Mouse (Mus musculus): ENCODE results near the gene Nudc.
A peak's percentile ranks its signal among the peaks of the same experiment; 100 is the strongest.

Gene Nudc

GRCm38 (mm10) chr4:133536081-133536480 is 9.7 kb downstream of the Nudc start:
- no peak for DNase-seq (ENCODE audit: low read depth)

GRCm38 (mm10) chr4:133532777-133533176 is 13.0 kb downstream of the Nudc start:
- DNase-seq (ENCODE audit: low read depth), result no peak

DNA sequence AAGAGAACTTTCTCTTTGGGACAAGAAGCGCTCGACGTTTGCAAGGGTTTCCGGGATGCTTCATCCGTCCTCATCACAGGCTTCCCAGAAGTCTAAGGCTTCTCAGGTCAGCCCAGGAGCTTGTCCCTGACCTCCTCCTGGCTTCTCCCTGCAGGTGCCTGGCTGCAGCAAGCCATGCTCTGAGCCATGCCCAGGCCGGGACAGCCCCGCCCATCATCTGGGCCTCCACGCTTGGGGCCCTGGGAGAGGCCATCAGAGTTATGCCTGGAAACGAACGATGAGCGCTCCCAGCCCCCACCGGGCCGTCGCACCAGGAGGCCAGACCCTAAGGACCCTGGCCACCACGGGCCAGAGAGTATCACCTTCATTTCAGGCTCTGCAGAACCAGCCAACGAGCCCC is 18.0 kb downstream of the Nudc start:
- no peak for DNase-seq (ENCODE audit: low read depth)

- DNase-seq (ENCODE audit: low read depth), result no peak
Observed at GRCm38 (mm10) chr4:133521502-133521901, 24.3 kb downstream of the Nudc start.

DNA sequence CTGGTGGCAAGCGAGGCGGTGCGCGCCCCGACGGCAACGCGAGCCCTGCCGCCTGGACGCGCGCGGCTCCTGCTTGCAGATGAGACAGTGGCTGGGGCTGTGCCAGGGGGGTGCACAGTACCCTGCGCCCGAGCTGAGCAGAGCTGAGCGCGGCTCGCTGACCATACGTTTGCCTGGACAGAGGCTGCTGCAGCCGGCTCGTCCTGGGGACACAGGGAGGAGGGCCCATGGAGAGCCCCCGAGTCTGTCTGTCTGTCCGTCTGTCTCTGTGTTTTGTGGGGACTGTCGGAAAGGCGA is 26.5 kb downstream of the Nudc start:
- no peak for DNase-seq (ENCODE audit: low read depth)

DNA sequence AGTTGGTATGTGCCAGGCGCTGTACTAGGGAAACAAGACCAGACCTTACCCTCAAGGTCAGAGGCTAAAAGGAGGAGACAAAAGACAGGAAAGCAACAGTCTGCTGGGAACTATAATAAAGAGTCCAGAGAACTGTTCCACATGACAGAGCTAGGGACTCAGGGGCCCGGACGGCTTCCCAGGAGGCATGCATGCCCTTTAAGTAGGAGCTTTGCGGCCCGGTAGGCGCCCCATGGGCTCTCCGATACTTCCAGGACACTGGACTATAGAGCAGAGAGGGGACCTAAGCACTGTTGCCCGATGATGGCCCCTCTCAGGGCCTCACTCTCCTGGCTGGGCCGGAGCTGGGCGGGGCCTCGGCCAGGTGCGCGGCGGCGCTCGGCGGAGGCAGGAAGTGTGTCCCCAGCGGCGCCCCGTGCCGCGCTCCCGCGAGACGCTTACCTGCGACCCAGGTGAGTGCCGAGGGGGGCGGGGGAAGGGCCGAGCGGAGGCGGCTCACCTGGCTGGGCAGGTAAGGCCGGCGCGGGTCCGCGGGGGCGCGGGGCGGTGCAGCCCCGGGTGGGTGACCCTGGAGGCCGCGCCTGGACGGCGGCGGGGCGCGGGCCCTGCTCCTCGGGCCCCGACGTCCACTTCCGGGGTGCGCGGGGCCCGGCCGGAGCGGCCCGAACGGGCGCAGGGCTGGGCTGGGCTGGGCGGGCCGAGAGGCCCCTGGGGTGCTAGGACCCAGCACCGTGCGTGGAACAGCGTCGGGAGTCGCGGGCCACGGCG is 27.0 kb downstream of the Nudc start, which contains the start of gene Kdf1:
Gene Kdf1 (plus strand): TSS at position 363 of the 768 bp plus-strand sequence.
- DNase-seq (ENCODE audit: low read depth), result no peak

DNA sequence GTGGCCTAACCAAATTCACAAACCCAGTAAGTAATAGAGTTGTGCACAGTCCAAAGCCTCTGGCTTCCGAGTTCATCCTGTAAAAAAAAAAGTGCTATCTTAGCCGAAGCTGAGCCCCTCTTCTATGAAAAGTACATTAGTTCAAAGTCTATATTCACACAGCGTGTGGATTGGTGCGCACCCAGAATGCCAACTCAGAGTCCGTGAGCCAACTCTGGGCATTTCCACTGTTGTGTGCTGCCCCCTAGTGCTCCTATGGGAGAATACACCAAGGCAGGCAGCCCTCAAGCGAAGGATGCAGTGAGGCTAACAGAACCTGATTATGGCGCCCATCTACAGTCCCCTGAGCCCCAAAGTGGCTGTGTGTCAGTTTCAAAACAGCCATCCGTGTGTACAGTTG is 32.8 kb downstream of the Nudc start:
- peak; percentile 71 for DNase-seq (ENCODE audit: low read depth)

DNA sequence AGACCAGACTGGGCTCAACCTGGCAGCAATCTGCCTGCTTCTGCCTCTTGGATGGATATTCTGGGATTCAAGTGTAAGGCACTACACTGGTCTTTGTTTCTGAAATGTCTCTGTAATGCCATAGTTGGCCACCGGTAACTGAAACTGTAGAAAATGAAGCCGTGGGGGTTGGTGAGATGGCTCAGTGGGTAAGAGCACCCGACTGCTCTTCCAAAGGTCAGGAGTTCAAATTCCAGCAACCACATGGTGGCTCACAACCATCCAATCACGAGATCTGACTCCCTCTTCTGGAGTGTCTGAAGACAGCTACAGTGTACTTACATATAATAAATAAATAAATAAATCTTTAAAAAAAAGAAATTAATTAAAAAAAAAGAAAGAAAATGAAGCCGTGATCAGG is 33.3 kb downstream of the Nudc start:
- peak; percentile 15 for DNase-seq (ENCODE audit: low read depth)

GRCm38 (mm10) chr4:133511050-133511449 is 34.7 kb downstream of the Nudc start:
- no peak for DNase-seq (ENCODE audit: low read depth)

DNA sequence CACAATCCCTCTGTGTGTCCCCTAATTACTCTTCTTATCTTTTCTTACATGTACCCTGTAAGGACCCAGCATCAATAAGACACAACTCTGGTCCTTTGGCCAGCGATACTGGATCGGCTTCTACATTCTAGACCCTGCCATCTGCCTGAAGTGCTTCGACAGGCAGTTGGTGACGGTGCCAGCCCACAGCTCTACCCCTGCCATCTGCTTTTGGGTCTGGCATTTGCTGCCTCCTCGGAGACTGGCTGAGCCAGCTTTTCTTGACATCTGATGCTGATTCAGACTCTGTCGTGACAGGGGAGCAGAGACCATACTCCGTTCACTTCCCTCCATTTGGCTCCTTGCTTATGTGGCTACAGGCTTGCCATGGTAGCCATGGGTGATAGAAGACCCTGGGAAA is 36.8 kb downstream of the Nudc start:
- DNase-seq (ENCODE audit: low read depth), result no peak

DNA sequence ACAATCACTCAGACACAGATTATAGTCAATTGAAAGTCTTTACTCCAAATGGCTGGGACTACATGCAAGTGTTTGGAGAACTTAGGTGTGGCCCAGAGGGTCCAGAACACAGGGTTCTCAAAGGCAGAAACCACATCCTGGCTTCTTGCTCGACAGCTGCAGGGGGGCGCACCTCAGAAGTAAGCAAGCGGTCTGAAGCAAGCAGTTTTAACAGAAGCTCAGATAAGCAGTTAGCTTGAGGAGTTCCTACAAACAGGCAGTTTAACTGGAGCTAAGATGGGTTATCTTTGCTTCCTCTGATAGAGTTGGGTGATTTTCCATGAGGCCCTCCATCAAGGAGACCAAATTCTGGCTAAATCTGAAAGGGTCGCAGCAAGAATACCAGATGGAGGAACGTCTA is 39.2 kb downstream of the Nudc start:
- no peak for DNase-seq (ENCODE audit: low read depth)

DNA sequence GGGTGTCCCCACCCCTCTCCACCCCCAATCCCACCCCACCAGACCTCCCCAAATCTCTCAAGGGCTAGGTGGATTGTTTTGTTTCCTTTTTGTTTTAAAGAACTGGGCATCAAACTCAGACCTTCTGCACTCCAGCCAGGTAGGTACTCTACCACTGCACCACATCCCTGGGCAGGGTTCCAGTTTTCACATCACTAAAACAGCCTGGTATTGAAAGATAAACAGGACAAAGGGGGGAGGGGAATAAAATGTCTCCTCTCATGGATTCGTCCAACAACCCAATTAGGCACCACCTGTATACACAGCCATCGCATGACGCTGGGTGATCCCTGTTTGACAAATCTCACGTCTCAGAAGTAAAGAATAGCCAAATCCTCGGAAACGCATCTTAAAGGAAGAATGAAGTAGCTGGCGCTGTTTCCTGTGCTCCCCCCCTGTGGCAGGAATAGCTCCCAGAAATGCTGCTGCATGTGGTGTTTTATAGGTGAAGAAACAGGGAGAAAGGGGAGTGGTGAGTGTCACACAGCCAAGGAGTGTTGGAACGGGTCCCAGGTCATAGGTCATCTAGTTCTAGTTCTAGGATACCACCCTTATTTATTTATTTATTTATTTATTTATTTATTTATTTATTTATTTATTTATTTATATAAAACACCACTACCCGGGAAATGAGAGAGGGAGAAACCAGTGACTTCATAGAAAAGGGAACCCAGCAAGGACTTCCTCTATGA is 40.9 kb downstream of the Nudc start:
- no peak for DNase-seq (ENCODE audit: low read depth)

DNA sequence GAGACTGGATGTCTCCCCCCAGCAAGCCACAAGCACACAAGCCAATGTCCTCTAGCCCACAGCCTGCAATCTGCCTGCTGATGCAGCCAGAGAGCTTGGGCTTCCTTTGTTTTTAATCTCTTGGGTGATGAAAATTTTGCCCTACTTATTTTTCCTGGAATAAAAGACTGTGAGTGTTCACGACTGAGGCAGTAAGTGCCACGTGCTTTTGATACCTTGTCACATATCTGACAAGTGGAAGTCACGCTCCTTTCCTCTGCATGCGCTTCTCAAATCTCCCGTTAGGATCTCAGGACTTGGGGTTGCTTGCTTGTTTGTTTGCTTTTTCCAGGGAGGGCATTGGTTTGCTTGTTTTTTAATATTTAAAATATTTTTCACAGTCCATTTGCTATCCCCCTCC is 41.5 kb downstream of the Nudc start:
- no peak for DNase-seq (ENCODE audit: low read depth)

- peak; percentile 57 for DNase-seq (ENCODE audit: low read depth)
Observed at GRCm38 (mm10) chr4:133501514-133501913, 44.3 kb downstream of the Nudc start.

DNA sequence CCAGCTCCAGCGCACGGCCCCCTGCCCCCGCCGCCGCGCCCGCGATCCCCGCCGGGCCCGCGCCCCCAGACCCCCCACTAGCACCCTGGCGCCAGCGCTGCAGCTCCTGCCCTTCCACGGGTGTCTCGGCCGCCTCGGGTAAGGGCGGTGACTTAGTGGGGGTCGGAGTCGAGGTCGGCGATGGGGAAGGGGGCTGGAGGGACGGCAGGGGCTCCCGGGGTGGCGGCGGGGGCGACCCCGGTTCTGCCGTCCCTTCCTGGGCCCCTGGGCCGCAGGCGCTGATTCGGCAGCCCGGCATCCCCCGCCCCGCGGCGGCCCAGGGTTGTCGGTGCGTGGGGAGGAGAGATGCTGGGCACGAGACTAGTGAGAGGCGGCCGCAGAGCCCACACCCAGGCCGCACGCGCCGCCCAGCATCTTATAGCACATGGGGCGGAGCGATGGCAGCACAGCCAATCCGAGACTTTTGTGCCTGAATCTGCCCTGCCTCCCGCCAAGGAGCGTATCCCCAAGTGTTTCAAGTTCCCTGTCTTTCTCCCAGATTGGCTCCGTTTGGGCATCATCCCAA is 47.6 kb downstream of the Nudc start, which contains the start of gene Trnp1:
Gene Trnp1 (minus strand): TSS at position 391 of the 565 bp plus-strand sequence.
- no peak for DNase-seq (ENCODE audit: low read depth)

GRCm38 (mm10) chr4:133497461-133498159 is 48.2 kb downstream of the Nudc start:
- DNase-seq (ENCODE audit: low read depth), result no peak

- no peak for DNase-seq (ENCODE audit: low read depth)
Observed at GRCm38 (mm10) chr4:133496738-133497445, 48.9 kb downstream of the Nudc start.

GRCm38 (mm10) chr4:133495711-133496110 is 50.1 kb downstream of the Nudc start:
- DNase-seq (ENCODE audit: low read depth), result no peak

GRCm38 (mm10) chr4:133494867-133495266 is 50.9 kb downstream of the Nudc start:
- no peak for DNase-seq (ENCODE audit: low read depth)

DNA sequence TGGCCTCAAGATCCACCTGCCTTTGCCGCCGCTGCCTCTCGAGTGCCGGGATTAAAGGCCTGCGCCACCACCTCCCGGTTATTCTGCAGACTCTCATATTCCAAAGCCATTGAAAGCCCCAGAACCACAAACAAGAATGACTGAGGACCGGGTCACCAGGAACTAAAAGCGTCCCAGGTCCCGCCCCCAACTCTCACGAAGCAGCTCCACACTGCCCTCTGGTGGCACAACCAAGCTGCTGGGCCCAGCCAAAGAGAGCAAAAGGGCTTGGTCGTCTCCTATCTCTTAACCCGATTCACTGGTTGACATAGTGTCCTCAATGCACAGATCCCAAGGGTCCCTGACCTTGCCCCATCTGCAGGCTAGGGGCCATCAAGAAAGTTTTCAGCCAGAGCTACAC is 51.4 kb downstream of the Nudc start:
- peak; percentile 86 for DNase-seq (ENCODE audit: low read depth)

GRCm38 (mm10) chr4:133493895-133494294 is 51.9 kb downstream of the Nudc start:
- DNase-seq (ENCODE audit: low read depth), result peak; percentile 13

DNA sequence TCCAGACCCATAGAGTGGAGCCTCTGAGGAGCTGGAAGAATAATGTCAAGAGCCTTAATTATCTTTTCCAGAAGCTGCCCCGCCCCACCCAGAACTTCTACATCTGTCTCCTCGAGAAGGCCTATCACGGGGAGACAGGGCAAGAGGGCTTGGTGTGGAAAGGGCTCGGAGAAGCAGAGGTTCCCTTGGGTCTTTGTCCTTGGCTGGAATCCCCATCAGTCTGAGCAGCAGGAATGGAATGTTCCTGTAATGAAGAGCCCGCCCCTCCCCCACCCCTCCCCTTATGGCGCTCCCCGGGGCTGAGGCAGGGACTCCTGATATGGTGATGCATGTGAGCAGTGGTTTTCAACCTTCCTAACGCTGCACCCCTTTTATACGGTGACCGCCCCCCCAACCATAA is 54.0 kb downstream of the Nudc start:
- no peak for DNase-seq (ENCODE audit: low read depth)

Data from 416B (cell line).